Mouse (Mus musculus) MEL (cell line): Measurements from ENCODE around the gene Efr3b.

Experiments used
- CTCF ChIP-seq, 3 experiments: IDR thresholded peaks in 2 of 3; conservative IDR thresholded peaks in 1 of 3; 2 replicates each; pipeline ENCODE4 v1.5.1; 2011 to 2012; ENCODE audit warnings: low read length in 3 of 3, low read depth in 2 of 3, mild to moderate bottlenecking in 2 of 3, improper control_type of control experiment in 1 of 3, inconsistent platforms in 1 of 3, mixed read lengths in 1 of 3, moderate library complexity in 1 of 3; ENCODE audit not compliant: control insufficient read depth in 1 of 3, insufficient read depth in 1 of 3, poor library complexity in 1 of 3, severe bottlenecking in 1 of 3
- E2F4 ChIP-seq: IDR thresholded peaks from 2 replicates; pipeline ENCODE4 v1.6.1; 2011; ENCODE audit warnings: low read depth, low read length, improper control_type of control experiment, borderline replicate concordance
- ELF1 ChIP-seq: IDR thresholded peaks from 2 replicates; pipeline ENCODE4 v1.6.1; 2014; ENCODE audit warnings: low read depth, mild to moderate bottlenecking, inconsistent platforms, low read length, improper control_type of control experiment, moderate library complexity
- HCFC1 ChIP-seq: IDR thresholded peaks from 2 replicates; pipeline ENCODE4 v1.6.1; 2012; ENCODE audit warnings: low read depth, mild to moderate bottlenecking, inconsistent platforms, low read length, improper control_type of control experiment, moderate library complexity
- MAFK ChIP-seq: IDR thresholded peaks from 2 replicates; pipeline ENCODE4 v1.6.1; 2011; ENCODE audit warnings: low read depth, mild to moderate bottlenecking, low read length, improper control_type of control experiment, borderline replicate concordance
- MAX ChIP-seq: IDR thresholded peaks from 2 replicates; pipeline ENCODE4 v1.6.1; 2011; ENCODE audit warnings: low read length, improper control_type of control experiment
- POLR2A ChIP-seq, 2 experiments: IDR thresholded peaks; 2 replicates each; pipeline ENCODE4 v1.6.1; 2011 to 2012; ENCODE audit warnings: low read length in 2 of 2, mild to moderate bottlenecking in 2 of 2, control low read depth in 1 of 2, improper control_type of control experiment in 1 of 2, low read depth in 1 of 2, moderate library complexity in 1 of 2; ENCODE audit not compliant: control insufficient read depth in 1 of 2, insufficient read depth in 1 of 2, poor library complexity in 1 of 2
- RAD21 ChIP-seq: IDR thresholded peaks from 2 replicates; pipeline ENCODE4 v1.6.1; 2011; ENCODE audit warnings: mild to moderate bottlenecking, low read depth, low read length, improper control_type of control experiment
- SIN3A ChIP-seq: IDR thresholded peaks from 2 replicates; pipeline ENCODE4 v1.6.1; 2012; ENCODE audit warnings: low read length, improper control_type of control experiment, inconsistent platforms
- TBP ChIP-seq: IDR thresholded peaks from 2 replicates; pipeline ENCODE4 v1.8.0; 2011; ENCODE audit warnings: low read depth, low read length, improper control_type of control experiment
- UBTF ChIP-seq: IDR thresholded peaks from 2 replicates; pipeline ENCODE4 v1.6.1; 2012; ENCODE audit warnings: low read depth, mild to moderate bottlenecking, inconsistent platforms, low read length, improper control_type of control experiment, moderate library complexity, borderline replicate concordance; ENCODE audit not compliant: insufficient read depth

- TF ChIP-seq CTCF (IDR thresholded peaks at IDR 0.05 in 2 of 3, conservative IDR thresholded peaks at IDR 0.05 in 1 of 3; ENCODE audit: control insufficient read depth in 1 of 3, insufficient read depth in 1 of 3, low read depth in 2 of 3, low read length in 3 of 3, poor library complexity in 1 of 3, severe bottlenecking in 1 of 3): no peak
- TF ChIP-seq UBTF: no peak
- no peak for TF ChIP-seq TBP
- TF ChIP-seq E2F4: no peak
- no peak for TF ChIP-seq SIN3A
- no peak for TF ChIP-seq ELF1
- no peak for TF ChIP-seq MAFK
- TF ChIP-seq MAX: no peak
- no peak for TF ChIP-seq POLR2A (IDR thresholded peaks at IDR 0.05; ENCODE audit: control insufficient read depth in 1 of 2, insufficient read depth in 1 of 2, low read depth in 1 of 2, low read length in 2 of 2, poor library complexity in 1 of 2)
- no peak for TF ChIP-seq HCFC1
- no peak for TF ChIP-seq RAD21
Observed at GRCm38 (mm10) chr12:4045992-4046391, 7.3 kb upstream of the Efr3b start.
